Mouse (Mus musculus): ENCODE measurements around the gene Ldha. TPM values are rescaled to one million over a fixed set of nuclear protein-coding genes. Genes with fewer than 3 reads are reported as not detected.
A peak's percentile ranks its signal among the peaks of the same experiment; 100 is the strongest.
"Not testable (repeated sequence)": the region's sequence is repeated elsewhere in the genome, so short reads cannot be mapped to it uniquely, and the experiment has no call there.

The Ldha gene
- polyA plus RNA-seq, 1 experiment from 2014 or later: 3,145 TPM

- H3K4me3 ChIP-seq (ENCODE audit: control insufficient read depth in 1 of 2, insufficient read depth in 1 of 2, low read depth in 1 of 2, low read length in 2 of 2); H3K9me3 ChIP-seq (ENCODE audit: control insufficient read depth, low read length); H3K4me2 ChIP-seq (ENCODE audit: low read length); H3K27ac ChIP-seq (replicated peaks in 1 of 2; ENCODE audit: control insufficient read depth in 1 of 2, insufficient read depth in 1 of 2, low read depth in 2 of 2, low read length in 2 of 2); H3K27me3 ChIP-seq (ENCODE audit: control insufficient read depth, insufficient read depth, low read length); ATAC-seq (ENCODE audit: insufficient number of reproducible peaks, insufficient read depth, low FRiP score, low read depth); H3K9ac ChIP-seq (ENCODE audit: low read length); H3K4me1 ChIP-seq (ENCODE audit: control insufficient read depth in 2 of 2, insufficient read depth in 2 of 2, low read length in 2 of 2): not testable (repeated sequence)
- peaks cover 75% of the 10 kb centered on the region for H3K36me3 ChIP-seq (ENCODE audit: control insufficient read depth, insufficient read depth, low read length)
- 94% methylated on average over 15 of the region's 15 CpGs for WGBS
Measured at GRCm38 (mm10) chr7:46820876-46821632, 20.2 kb upstream of the Ldha start.

GRCm38 (mm10) chr7:46827046-46827802 lies 14.1 kb upstream of the Ldha start:
- ATAC-seq (ENCODE audit: insufficient number of reproducible peaks, insufficient read depth, low FRiP score, low read depth): peak; percentile 11; the same call in 1 of the 2 replicates
- peak overlapping the region; percentile 47 for H3K4me2 ChIP-seq (ENCODE audit: low read length)

DNA sequence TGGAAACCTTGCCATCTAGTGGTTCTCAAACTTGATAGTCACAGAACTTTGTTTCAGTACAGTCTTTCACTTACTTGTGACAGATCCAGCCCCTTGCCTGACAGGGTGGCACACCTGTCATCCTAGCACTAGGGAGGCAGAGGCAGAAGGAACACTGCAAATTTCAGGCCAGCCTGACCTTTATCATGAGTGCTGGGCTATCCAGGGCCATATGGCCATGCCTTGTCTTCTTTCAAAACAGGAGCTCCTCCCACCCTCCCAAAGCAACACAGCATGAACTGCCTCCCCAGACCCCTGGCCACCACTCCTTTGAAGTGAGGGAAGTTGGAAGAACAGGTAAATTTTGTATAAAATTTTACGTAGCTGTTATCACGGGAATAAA lies 13.5 kb upstream of the Ldha start:
- Histone ChIP-seq H3K27ac (replicated peaks in 1 of 2; ENCODE audit: control insufficient read depth in 1 of 2, insufficient read depth in 1 of 2, low read depth in 2 of 2, low read length in 2 of 2) (peak overlapping the region; percentile 20 to 47; a peak in 2 of 4 replicates), H3K27me3 (ENCODE audit: control insufficient read depth, insufficient read depth, low read length) (no peaks in the 10 kb centered on the region), H3K9me3 (ENCODE audit: control insufficient read depth, low read length) (no peaks in the 10 kb centered on the region), H3K9ac (ENCODE audit: low read length) (peak overlapping the region; percentile 9; the same call in 1 of the 2 replicates), H3K4me1 (ENCODE audit: control insufficient read depth in 2 of 2, insufficient read depth in 2 of 2, low read length in 2 of 2) (peaks cover 24 to 33% of the 10 kb centered on the region in 2 experiments), H3K36me3 (ENCODE audit: control insufficient read depth, insufficient read depth, low read length) (peaks cover 16% of the 10 kb centered on the region), H3K4me3 (ENCODE audit: control insufficient read depth in 1 of 2, insufficient read depth in 1 of 2, low read depth in 1 of 2, low read length in 2 of 2) (no peak overlapping the region), H3K4me2 (ENCODE audit: low read length) (peak overlapping the region; percentile 47)
- whole genome bisulfite sequencing: 82% methylated on average over 2 of the region's 2 CpGs
- ATAC-seq (ENCODE audit: insufficient number of reproducible peaks, insufficient read depth, low FRiP score, low read depth): no peak

More at GRCm38 (mm10) chr7:46827046-46827802, 14.1 kb upstream of the Ldha start:
- Histone ChIP-seq H3K9ac (ENCODE audit: low read length) (peak overlapping the region; percentile 9; the same call in 1 of the 2 replicates), H3K36me3 (ENCODE audit: control insufficient read depth, insufficient read depth, low read length) (peaks cover 22% of the 10 kb centered on the region), H3K9me3 (ENCODE audit: control insufficient read depth, low read length) (no peaks in the 10 kb centered on the region), H3K27me3 (ENCODE audit: control insufficient read depth, insufficient read depth, low read length) (no peaks in the 10 kb centered on the region), H3K4me3 (ENCODE audit: control insufficient read depth in 1 of 2, insufficient read depth in 1 of 2, low read depth in 1 of 2, low read length in 2 of 2) (no peak overlapping the region), H3K27ac (replicated peaks in 1 of 2; ENCODE audit: control insufficient read depth in 1 of 2, insufficient read depth in 1 of 2, low read depth in 2 of 2, low read length in 2 of 2) (peak overlapping the region; percentile 20 to 47; a peak in 3 of 4 replicates), H3K4me1 (ENCODE audit: control insufficient read depth in 2 of 2, insufficient read depth in 2 of 2, low read length in 2 of 2) (peaks cover 24 to 33% of the 10 kb centered on the region in 2 experiments)
- WGBS: 44% methylated on average over 20 of the region's 20 CpGs

DNA sequence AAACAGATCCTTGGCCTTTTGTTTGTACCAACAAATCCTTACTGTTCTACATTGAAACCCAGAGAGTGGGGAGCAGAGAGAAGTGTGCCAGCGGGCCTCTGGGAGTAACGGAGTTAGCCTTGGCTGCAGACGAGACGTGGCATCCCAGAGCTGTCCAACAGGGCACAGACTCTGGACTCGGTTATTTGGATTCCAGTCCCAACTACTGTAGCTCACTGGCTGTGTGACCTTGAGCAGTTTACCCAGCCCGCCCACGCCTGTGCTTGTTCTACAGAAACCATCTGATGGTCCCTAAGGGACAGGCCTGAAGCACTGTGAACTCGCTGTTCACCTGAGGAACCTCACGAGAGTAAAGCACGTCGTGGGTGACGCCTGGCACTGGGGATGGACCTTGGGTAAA lies 11.4 kb upstream of the Ldha start:
- WGBS: 83% methylated on average over 12 of the region's 12 CpGs
- Histone ChIP-seq H3K4me2 (ENCODE audit: low read length) (no peak overlapping the region), H3K36me3 (ENCODE audit: control insufficient read depth, insufficient read depth, low read length) (no peaks in the 10 kb centered on the region), H3K9ac (ENCODE audit: low read length) (no peak overlapping the region), H3K27ac (replicated peaks in 1 of 2; ENCODE audit: control insufficient read depth in 1 of 2, insufficient read depth in 1 of 2, low read depth in 2 of 2, low read length in 2 of 2) (peak overlapping the region in 1 of 2 experiments; percentile 71; a peak in 1 of 4 replicates), H3K9me3 (ENCODE audit: control insufficient read depth, low read length) (no peaks in the 10 kb centered on the region), H3K4me1 (ENCODE audit: control insufficient read depth in 2 of 2, insufficient read depth in 2 of 2, low read length in 2 of 2) (peaks cover 24 to 36% of the 10 kb centered on the region in 2 experiments), H3K4me3 (ENCODE audit: control insufficient read depth in 1 of 2, insufficient read depth in 1 of 2, low read depth in 1 of 2, low read length in 2 of 2) (no peak overlapping the region), H3K27me3 (ENCODE audit: control insufficient read depth, insufficient read depth, low read length) (no peaks in the 10 kb centered on the region)
- ATAC-seq (ENCODE audit: insufficient number of reproducible peaks, insufficient read depth, low FRiP score, low read depth): no peak

GRCm38 (mm10) chr7:46830799-46831590 lies 10.3 kb upstream of the Ldha start:
- ATAC-seq (ENCODE audit: insufficient number of reproducible peaks, insufficient read depth, low FRiP score, low read depth): no peak
- no peak overlapping the region for H3K4me3 ChIP-seq (ENCODE audit: control insufficient read depth in 1 of 2, insufficient read depth in 1 of 2, low read depth in 1 of 2, low read length in 2 of 2)
- no peak overlapping the region for H3K9ac ChIP-seq (ENCODE audit: low read length)
- peak overlapping the region; percentile 71 to 82 for H3K27ac ChIP-seq (replicated peaks in 1 of 2; ENCODE audit: control insufficient read depth in 1 of 2, insufficient read depth in 1 of 2, low read depth in 2 of 2, low read length in 2 of 2)
- no peaks in the 10 kb centered on the region for H3K27me3 ChIP-seq (ENCODE audit: control insufficient read depth, insufficient read depth, low read length)
- peak overlapping the region; percentile 25; the same call in 1 of the 2 replicates for H3K4me2 ChIP-seq (ENCODE audit: low read length)
- H3K9me3 ChIP-seq (ENCODE audit: control insufficient read depth, low read length): no peaks in the 10 kb centered on the region
- 28% methylated on average over 13 of the region's 13 CpGs for WGBS
- peaks cover 24 to 36% of the 10 kb centered on the region in 2 experiments for H3K4me1 ChIP-seq (ENCODE audit: control insufficient read depth in 2 of 2, insufficient read depth in 2 of 2, low read length in 2 of 2)
- H3K36me3 ChIP-seq (ENCODE audit: control insufficient read depth, insufficient read depth, low read length): no peaks in the 10 kb centered on the region

- Histone ChIP-seq H3K4me3 (ENCODE audit: control insufficient read depth in 1 of 2, insufficient read depth in 1 of 2, low read depth in 1 of 2, low read length in 2 of 2) (no peak overlapping the region), H3K9me3 (ENCODE audit: control insufficient read depth, low read length) (no peaks in the 10 kb centered on the region), H3K4me1 (ENCODE audit: control insufficient read depth in 2 of 2, insufficient read depth in 2 of 2, low read length in 2 of 2) (peaks cover 24 to 36% of the 10 kb centered on the region in 2 experiments), H3K9ac (ENCODE audit: low read length) (no peak overlapping the region), H3K4me2 (ENCODE audit: low read length) (no peak overlapping the region), H3K27me3 (ENCODE audit: control insufficient read depth, insufficient read depth, low read length) (no peaks in the 10 kb centered on the region), H3K36me3 (ENCODE audit: control insufficient read depth, insufficient read depth, low read length) (no peaks in the 10 kb centered on the region), H3K27ac (replicated peaks in 1 of 2; ENCODE audit: control insufficient read depth in 1 of 2, insufficient read depth in 1 of 2, low read depth in 2 of 2, low read length in 2 of 2) (peak overlapping the region in 1 of 2 experiments; percentile 14; a peak in 1 of 4 replicates)
- 72% methylated on average over 8 of the region's 8 CpGs for WGBS
- no peak for ATAC-seq (ENCODE audit: insufficient number of reproducible peaks, insufficient read depth, low FRiP score, low read depth)
Measured at GRCm38 (mm10) chr7:46831693-46832092, 9.6 kb upstream of the Ldha start.
